Mouse (Mus musculus) limb, embryonic 11.5 days (tissue): ENCODE measurements around the gene 2410137M14Rik. TPM values are rescaled to one million over a fixed set of nuclear protein-coding genes. Genes with fewer than 3 reads are reported as not detected.
"Not testable (repeated sequence)": the region's sequence is repeated elsewhere in the genome, so short reads cannot be mapped to it uniquely, and the experiment has no call there.

ENCODE experiments used
- ATAC-seq: fragments of 200-750 bp; cut with Nextera tagmentation; 2 replicates; pipeline ENCODE4 v1.8.0; 2017; ENCODE audit warnings: low read depth; ENCODE audit not compliant: insufficient number of reproducible peaks, low FRiP score, low TSS enrichment
- DNase-seq: peaks from one replicate; pipeline ENCODE4 v3.0.0-alpha.2; 2015; ENCODE audit warnings: low spot score
- H3K27ac ChIP-seq: fragments of 300-500 bp; sonication (generic); replicated peaks from 2 replicates; pipeline ENCODE4 v1.5.1; 2014; ENCODE audit warnings: low read depth, mild to moderate bottlenecking, low read length
- H3K27me3 ChIP-seq: fragments of 300-500 bp; sonication (generic); 2 replicates; pipeline ENCODE4 v1.6.1; 2014; ENCODE audit warnings: mild to moderate bottlenecking, low read length, mixed read lengths; ENCODE audit not compliant: control insufficient read depth, insufficient read depth
- H3K36me3 ChIP-seq: fragments of 300-500 bp; sonication (generic); 2 replicates; pipeline ENCODE4 v1.6.1; 2014; ENCODE audit warnings: mild to moderate bottlenecking, low read length, moderate library complexity, mixed read lengths; ENCODE audit not compliant: control insufficient read depth, insufficient read depth
- H3K4me1 ChIP-seq: fragments of 300-500 bp; sonication (generic); 2 replicates; pipeline ENCODE4 v1.6.1; 2014; ENCODE audit warnings: low read length, mixed read lengths; ENCODE audit not compliant: control insufficient read depth, insufficient read depth
- H3K4me2 ChIP-seq: fragments of 300-500 bp; sonication (generic); 2 replicates; pipeline ENCODE4 v1.6.1; 2014; ENCODE audit warnings: low read depth, mild to moderate bottlenecking, moderate library complexity; ENCODE audit not compliant: severe bottlenecking
- H3K4me3 ChIP-seq: fragments of 300-500 bp; sonication (generic); 2 replicates; pipeline ENCODE4 v1.5.1; 2014; ENCODE audit warnings: low read depth, low read length
- H3K9ac ChIP-seq: fragments of 300-500 bp; sonication (generic); 2 replicates; pipeline ENCODE4 v1.6.1; 2014; ENCODE audit warnings: mild to moderate bottlenecking, low read length
- H3K9me3 ChIP-seq: fragments of 300-500 bp; sonication (generic); 2 replicates; pipeline ENCODE4 v1.6.1; 2016; ENCODE audit warnings: low read length; ENCODE audit not compliant: control insufficient read depth
- WGBS: fragments of 180-500 bp; shearing (Covaris S2); extraction: QIAGEN DNeasy Blood & Tissue Kit; methylation state at CpG from one replicate; pipeline ENCODE4 v1.1.7; 2014; 5-methylcytosine and 5-hydroxymethylcytosine counted together
- polyA plus RNA-seq: library from polyadenylated mRNA; unstranded; fragments of >200 nt; fragmentation: Nextera tagmentation; extraction: Ambion mirVana; gene quantifications from 2 replicates; pipeline ENCODE4 v1.2.1, GENCODE M21; 2014

Gene 2410137M14Rik
- polyA plus RNA-seq, 1 experiment from 2014 or later: not detected

- DNase-seq (no peak), ATAC-seq (no peak)
- Histone ChIP-seq H3K27me3 (no peaks in the 10 kb centered on the region), H3K4me2 (peak within 1 kb of the TSS; percentile 75), H3K27ac (no peak within 1 kb of the TSS), H3K9ac (no peak within 1 kb of the TSS), H3K4me1 (no peaks in the 10 kb centered on the region), H3K9me3 (no peaks in the 10 kb centered on the region), H3K4me3 (peak within 1 kb of the TSS; percentile 75; the same call in 1 of the 2 replicates), H3K36me3 (peaks cover under 1% of the 10 kb centered on the region; the same call in 1 of the 2 replicates)
- 92% methylated on average over 7 of the region's 7 CpGs for WGBS
These were observed 19.8 kb upstream of the 2410137M14Rik start, which contains the start of gene Zfp57 for GRCm38 (mm10) chr17:37000863-37001262. Zfp57 (plus strand) TSS chr17:37001163.

GRCm38 (mm10) chr17:36998477-36998876, 17.4 kb upstream of the 2410137M14Rik start:
- Histone ChIP-seq H3K9ac (no peak overlapping the region), H3K27me3 (no peaks in the 10 kb centered on the region), H3K27ac (no peak overlapping the region), H3K4me3 (no peak overlapping the region), H3K4me1 (no peaks in the 10 kb centered on the region), H3K36me3 (no peaks in the 10 kb centered on the region), H3K9me3 (no peaks in the 10 kb centered on the region), H3K4me2 (no peak overlapping the region)
- no peak for ATAC-seq
- DNase-seq: no peak
- 69% methylated on average over 2 of the region's 2 CpGs for WGBS

GRCm38 (mm10) chr17:36997033-36997735, 16.1 kb upstream of the 2410137M14Rik start:
- no peak overlapping the region for H3K9ac ChIP-seq
- H3K9me3 ChIP-seq: no peaks in the 10 kb centered on the region
- DNase-seq: peak; percentile 92
- no peak overlapping the region for H3K4me3 ChIP-seq
- no peaks in the 10 kb centered on the region for H3K36me3 ChIP-seq
- 27% methylated on average over 7 of the region's 7 CpGs for WGBS
- H3K4me1 ChIP-seq: no peaks in the 10 kb centered on the region
- ATAC-seq: no peak
- H3K4me2 ChIP-seq: no peak overlapping the region
- H3K27me3 ChIP-seq: no peaks in the 10 kb centered on the region
- no peak overlapping the region for H3K27ac ChIP-seq

- Histone ChIP-seq H3K9ac (no peak overlapping the region), H3K27me3 (no peaks in the 10 kb centered on the region), H3K4me3 (no peak overlapping the region), H3K27ac (no peak overlapping the region), H3K36me3 (no peaks in the 10 kb centered on the region), H3K4me1 (no peaks in the 10 kb centered on the region), H3K9me3 (no peaks in the 10 kb centered on the region), H3K4me2 (no peak overlapping the region)
- WGBS: 79% methylated on average over 3 of the region's 3 CpGs
- DNase-seq (no peak), ATAC-seq (no peak)
These were observed 14.4 kb upstream of the 2410137M14Rik start for GRCm38 (mm10) chr17:36995448-36995847.

- peaks cover 1% of the 10 kb centered on the region for H3K27me3 ChIP-seq
These were observed 13.5 kb upstream of the 2410137M14Rik start for GRCm38 (mm10) chr17:36994528-36994927.

GRCm38 (mm10) chr17:36993770-36994325, 12.8 kb upstream of the 2410137M14Rik start:
- ATAC-seq (no peak), DNase-seq (no peak)
- Histone ChIP-seq H3K4me1 (no peaks in the 10 kb centered on the region), H3K27me3 (peaks cover 8% of the 10 kb centered on the region), H3K9ac (no peak overlapping the region), H3K36me3 (no peaks in the 10 kb centered on the region), H3K27ac (no peak overlapping the region), H3K4me3 (no peak overlapping the region), H3K9me3 (no peaks in the 10 kb centered on the region), H3K4me2 (no peak overlapping the region)
- 81% methylated on average over 4 of the region's 4 CpGs for WGBS

More at GRCm38 (mm10) chr17:36994528-36994927, 13.5 kb upstream of the 2410137M14Rik start:
- WGBS: 86% methylated on average over 2 of the region's 2 CpGs
- Histone ChIP-seq H3K4me2 (no peak overlapping the region), H3K4me3 (no peak overlapping the region), H3K36me3 (no peaks in the 10 kb centered on the region), H3K9me3 (no peaks in the 10 kb centered on the region), H3K27ac (no peak overlapping the region), H3K4me1 (no peaks in the 10 kb centered on the region), H3K9ac (no peak overlapping the region)
- DNase-seq (no peak), ATAC-seq (no peak)

GRCm38 (mm10) chr17:36992336-36993104, 11.5 kb upstream of the 2410137M14Rik start:
- H3K27ac ChIP-seq: no peak overlapping the region
- no peak overlapping the region for H3K4me3 ChIP-seq
- no peaks in the 10 kb centered on the region for H3K36me3 ChIP-seq
- no peaks in the 10 kb centered on the region for H3K4me1 ChIP-seq
- H3K4me2 ChIP-seq: no peak overlapping the region
- H3K27me3 ChIP-seq: peaks cover 20% of the 10 kb centered on the region
- no peak for DNase-seq
- ATAC-seq: no peak
- no peak overlapping the region for H3K9ac ChIP-seq
- no peaks in the 10 kb centered on the region for H3K9me3 ChIP-seq
- WGBS: 60% methylated on average over 3 of the region's 3 CpGs

GRCm38 (mm10) chr17:36990630-36991029, 9.6 kb upstream of the 2410137M14Rik start:
- H3K36me3 ChIP-seq, DNase-seq, H3K9ac ChIP-seq, H3K4me3 ChIP-seq, ATAC-seq, H3K9me3 ChIP-seq, H3K4me2 ChIP-seq, H3K27ac ChIP-seq, H3K4me1 ChIP-seq: not testable (repeated sequence)
- H3K27me3 ChIP-seq: peaks cover 23% of the 10 kb centered on the region
- 88% methylated on average over 6 of the region's 6 CpGs for WGBS
